Mouse (Mus musculus): Measurements from ENCODE around the gene H2-M10.3. TPM values are rescaled to one million over a fixed set of nuclear protein-coding genes. Genes with fewer than 3 reads are reported as not detected.

Gene H2-M10.3
- not detected for total RNA-seq (2023)

GRCm38 (mm10) chr17:36368317-36368716 is at the start of gene H2-M10.3:
Gene H2-M10.3, minus strand, starts transcription at chr17:36368417.

GRCm38 (mm10) chr17:36326055-36326454 is 42.2 kb downstream of the H2-M10.3 start, which contains the start of gene H2-M10.1:
Gene H2-M10.1, minus strand, starts transcription at chr17:36326155.

Other genes with a start within 250 kb of the H2-M10.3 start
- 1 to 10 TPM; 1.2 to 1.9 TPM for gene Gm19684, start 246.7 kb downstream of the H2-M10.3 start, total RNA-seq (2023)
- 10 to 100 TPM; 11.2 to 17.6 TPM for gene Gm7030, start 239.0 kb downstream of the H2-M10.3 start, total RNA-seq (2023)
- under 1 TPM in 1 of 2 experiments, not detected in 1; 0.93 TPM for gene Gm8909, start 199.9 kb downstream of the H2-M10.3 start, total RNA-seq (2023)
- gene H2-T3, start 178.1 kb downstream of the H2-M10.3 start, total RNA-seq (2023): 1 to 10 TPM in 1 of 2 experiments, not detected in 1; 1.1 TPM
- 10 to 100 TPM; 61.6 to 61.8 TPM for gene Rpp21, start 110.3 kb downstream of the H2-M10.3 start, total RNA-seq (2023)
- gene Trim39, start 96.2 kb downstream of the H2-M10.3 start, total RNA-seq (2023): 10 to 100 TPM; 79.8 to 81.2 TPM
- gene H2-M10.2, start 81.9 kb downstream of the H2-M10.3 start, total RNA-seq (2023): not detected
- not detected for gene H2-M10.1, start 42.3 kb downstream of the H2-M10.3 start, total RNA-seq (2023)
- not detected for gene H2-M10.4, start 93.9 kb upstream of the H2-M10.3 start, total RNA-seq (2023)
- not detected for gene H2-M11, start 178.7 kb upstream of the H2-M10.3 start, total RNA-seq (2023)